Mouse (Mus musculus) myocyte (in vitro differentiated cells): Measurements from ENCODE around the gene Ccdc153. TPM values are rescaled to one million over a fixed set of nuclear protein-coding genes. Genes with fewer than 3 reads are reported as not detected.

Experiments used
- H3K27me3 ChIP-seq: one replicate; pipeline ENCODE4 v1.6.1; 2011; ENCODE audit not compliant: control insufficient read depth, insufficient read depth, insufficient read length
- H3K36me3 ChIP-seq: one replicate; pipeline ENCODE4 v1.6.1; 2011; ENCODE audit not compliant: control insufficient read depth, insufficient read depth
- H3K4me2 ChIP-seq: one replicate; pipeline ENCODE4 v1.6.1; 2011; ENCODE audit warnings: low read depth, control low read depth
- H3K4me3 ChIP-seq: one replicate; pipeline ENCODE4 v1.5.1; 2011; ENCODE audit warnings: mild to moderate bottlenecking, control low read depth, moderate library complexity
- H3K79me2 ChIP-seq: one replicate; pipeline ENCODE4 v1.6.1; 2011; ENCODE audit not compliant: control insufficient read depth, insufficient read depth
- H3ac ChIP-seq: one replicate; pipeline ENCODE4 v1.6.1; 2011; ENCODE audit not compliant: control insufficient read depth, insufficient read length
- CEBPB ChIP-seq: IDR thresholded peaks from 2 replicates; pipeline ENCODE4 v1.6.1; 2011; ENCODE audit warnings: mild to moderate bottlenecking, moderate library complexity; ENCODE audit not compliant: poor library complexity, insufficient read depth, severe bottlenecking
- E2F4 ChIP-seq: IDR thresholded peaks from one replicate; pipeline ENCODE4 v1.6.1; 2011; ENCODE audit warnings: mild to moderate bottlenecking, control low read depth, moderate library complexity; ENCODE audit not compliant: insufficient read depth
- MAX ChIP-seq: IDR thresholded peaks from one replicate; pipeline ENCODE4 v1.6.1; 2011; ENCODE audit warnings: low read depth, mild to moderate bottlenecking, control low read depth
- MYOD1 ChIP-seq, 3 experiments: IDR thresholded peaks; one replicate each; pipeline ENCODE4 v1.6.1; 2011; ENCODE audit warnings: control low read depth in 2 of 3, low read depth in 2 of 3, mild to moderate bottlenecking in 2 of 3, moderate library complexity in 1 of 3; ENCODE audit not compliant: insufficient read length in 2 of 3, control insufficient read depth in 1 of 3
- MYOG ChIP-seq, 3 experiments: IDR thresholded peaks; one replicate each; pipeline ENCODE4 v1.6.1; 2011; ENCODE audit warnings: control low read depth in 2 of 3, low read depth in 2 of 3, mild to moderate bottlenecking in 2 of 3; ENCODE audit not compliant: insufficient read length in 2 of 3, control insufficient read depth in 1 of 3, insufficient read depth in 1 of 3
- POLR2A ChIP-seq: IDR thresholded peaks from one replicate; pipeline ENCODE4 v1.6.1; 2011; ENCODE audit warnings: low read depth, mild to moderate bottlenecking, control low read depth, moderate library complexity; ENCODE audit not compliant: insufficient read length
- POLR2AphosphoS2 ChIP-seq: IDR thresholded peaks from one replicate; pipeline ENCODE4 v1.6.1; 2011; ENCODE audit warnings: low read depth, control low read depth; ENCODE audit not compliant: insufficient read length
- REST ChIP-seq: IDR thresholded peaks from one replicate; pipeline ENCODE4 v1.6.1; 2011; ENCODE audit warnings: mild to moderate bottlenecking, control low read depth, moderate library complexity; ENCODE audit not compliant: insufficient read depth, insufficient read length
- SRF ChIP-seq: IDR thresholded peaks from one replicate; pipeline ENCODE4 v1.6.1; 2011; ENCODE audit warnings: low read depth; ENCODE audit not compliant: control insufficient read depth, insufficient read length
- TCF12 ChIP-seq: IDR thresholded peaks from one replicate; pipeline ENCODE4 v1.6.1; 2011; ENCODE audit warnings: mild to moderate bottlenecking, control low read depth; ENCODE audit not compliant: poor library complexity, insufficient read depth, severe bottlenecking
- TCF3 ChIP-seq: IDR thresholded peaks from one replicate; pipeline ENCODE4 v1.6.1; 2011; ENCODE audit warnings: low read depth, control low read depth; ENCODE audit not compliant: insufficient read length
- USF1 ChIP-seq: IDR thresholded peaks from one replicate; pipeline ENCODE4 v1.6.1; 2011; ENCODE audit warnings: low read depth, mild to moderate bottlenecking, control low read depth, moderate library complexity
- polyA plus RNA-seq: library from polyadenylated mRNA; unstranded; fragments of >200 nt; fragmentation: generic; extraction: Trizol; gene quantifications from one replicate; pipeline ENCODE4 v1.2.1, GENCODE M21; 2012; ENCODE audit warnings: missing spikeins

Gene Ccdc153
- polyA plus RNA-seq, 1 experiment: not detected

GRCm38 (mm10) chr9:44237128-44237527 is 3.3 kb upstream of the Ccdc153 start:
- TF ChIP-seq TCF12 (no peak), MYOG (IDR thresholded peaks at IDR 0.05; ENCODE audit: control insufficient read depth in 1 of 3, insufficient read depth in 1 of 3, insufficient read length in 2 of 3, low read depth in 2 of 3) (no peak), E2F4 (no peak), MYOD1 (IDR thresholded peaks at IDR 0.05; ENCODE audit: control insufficient read depth in 1 of 3, insufficient read length in 2 of 3, low read depth in 2 of 3) (no peak), POLR2A (no peak), USF1 (no peak), CEBPB (no peak), POLR2AphosphoS2 (no peak), SRF (no peak), REST (no peak), TCF3 (no peak), MAX (no peak)
- Histone ChIP-seq H3K4me3 (no peak overlapping the region), H3K79me2 (peaks cover 12% of the 10 kb centered on the region), H3K4me2 (no peak overlapping the region), H3K27me3 (no peaks in the 10 kb centered on the region), H3ac (no peak overlapping the region), H3K36me3 (no peaks in the 10 kb centered on the region)

DNA sequence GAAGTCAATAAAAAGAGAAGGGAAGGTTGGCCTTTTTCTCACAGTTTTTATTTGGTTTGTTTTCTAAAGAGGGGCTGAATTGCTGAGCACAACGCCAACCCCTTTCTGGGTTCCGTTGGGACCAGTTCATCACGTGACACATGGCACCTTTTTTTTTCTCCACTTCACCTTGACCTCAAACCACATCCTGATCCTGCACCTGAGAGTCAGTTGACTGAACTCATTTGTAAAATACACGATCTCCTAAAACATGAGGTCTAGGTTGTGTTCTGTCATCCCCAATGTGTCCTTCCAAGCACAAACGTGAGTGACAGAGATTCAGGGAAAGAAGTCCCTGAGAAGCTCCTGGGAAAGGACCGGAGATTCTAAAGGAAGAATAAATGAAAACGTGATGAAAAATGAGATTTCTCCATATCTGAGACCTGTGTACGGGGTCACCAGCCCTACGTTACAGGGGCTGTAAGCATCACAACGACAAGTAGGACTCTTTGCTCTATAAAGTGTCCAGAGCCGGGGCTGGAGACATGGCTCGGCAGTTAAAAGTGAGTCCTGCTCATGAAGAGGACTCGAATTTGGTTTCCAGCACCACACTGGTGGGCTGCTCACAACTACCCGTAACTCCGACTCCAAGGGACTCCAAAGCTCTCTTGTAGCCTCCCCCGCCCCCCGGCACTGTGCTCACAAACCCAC is 1.8 kb upstream of the Ccdc153 start:
- TF ChIP-seq TCF3 (no peak), MYOD1 (IDR thresholded peaks at IDR 0.05; ENCODE audit: control insufficient read depth in 1 of 3, insufficient read length in 2 of 3, low read depth in 2 of 3) (no peak), CEBPB (no peak), SRF (no peak), REST (no peak), USF1 (no peak), MAX (no peak), MYOG (IDR thresholded peaks at IDR 0.05; ENCODE audit: control insufficient read depth in 1 of 3, insufficient read depth in 1 of 3, insufficient read length in 2 of 3, low read depth in 2 of 3) (no peak), TCF12 (no peak), E2F4 (no peak), POLR2AphosphoS2 (no peak), POLR2A (no peak)
- H3K79me2 ChIP-seq: no peaks in the 10 kb centered on the region
- no peak overlapping the region for H3K4me3 ChIP-seq
- no peaks in the 10 kb centered on the region for H3K36me3 ChIP-seq
- no peak overlapping the region for H3ac ChIP-seq
- H3K4me2 ChIP-seq: no peak overlapping the region
- no peaks in the 10 kb centered on the region for H3K27me3 ChIP-seq

DNA sequence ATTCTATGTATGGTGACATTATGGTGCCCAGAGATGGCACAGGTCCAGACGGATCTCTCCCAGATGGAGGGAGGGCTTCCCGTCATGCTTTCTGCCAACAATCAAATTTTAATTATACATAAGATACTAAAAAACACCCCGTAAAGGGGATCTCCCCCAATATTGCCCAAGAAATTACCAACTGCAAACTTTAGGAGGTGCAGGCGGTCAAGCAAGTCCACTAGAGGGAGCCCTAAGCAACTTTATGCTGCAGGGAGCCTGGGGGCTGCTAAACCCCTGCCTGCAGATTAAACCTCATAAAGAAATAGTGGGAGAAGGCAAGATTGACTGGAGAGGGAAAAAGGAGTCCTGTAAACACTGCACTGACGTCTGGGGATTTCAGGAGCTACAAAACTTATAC is 1.0 kb upstream of the Ccdc153 start:
- TF ChIP-seq SRF (no peak), POLR2A (no peak), USF1 (no peak), MAX (no peak), CEBPB (no peak), REST (no peak), TCF12 (no peak), MYOG (IDR thresholded peaks at IDR 0.05; ENCODE audit: control insufficient read depth in 1 of 3, insufficient read depth in 1 of 3, insufficient read length in 2 of 3, low read depth in 2 of 3) (no peak), E2F4 (no peak)
- H3K27me3 ChIP-seq: no peaks in the 10 kb centered on the region
- H3K79me2 ChIP-seq: no peaks in the 10 kb centered on the region
- no peaks in the 10 kb centered on the region for H3K36me3 ChIP-seq
- no peak overlapping the region for H3K4me2 ChIP-seq
- no peak overlapping the region for H3K4me3 ChIP-seq
- H3ac ChIP-seq: no peak overlapping the region

GRCm38 (mm10) chr9:44240911-44241310 is 435 bp downstream of the Ccdc153 start:
- Histone ChIP-seq H3K36me3 (no peaks in the 10 kb centered on the region), H3K4me2 (peak overlapping the region; percentile 18), H3ac (no peak overlapping the region), H3K79me2 (no peaks in the 10 kb centered on the region), H3K27me3 (no peaks in the 10 kb centered on the region), H3K4me3 (no peak overlapping the region)
- no peak for TF ChIP-seq MYOG (IDR thresholded peaks at IDR 0.05; ENCODE audit: control insufficient read depth in 1 of 3, insufficient read depth in 1 of 3, insufficient read length in 2 of 3, low read depth in 2 of 3)
- TF ChIP-seq E2F4: no peak
- no peak for TF ChIP-seq TCF3
- no peak for TF ChIP-seq REST
- no peak for TF ChIP-seq POLR2A
- TF ChIP-seq POLR2AphosphoS2: no peak

DNA sequence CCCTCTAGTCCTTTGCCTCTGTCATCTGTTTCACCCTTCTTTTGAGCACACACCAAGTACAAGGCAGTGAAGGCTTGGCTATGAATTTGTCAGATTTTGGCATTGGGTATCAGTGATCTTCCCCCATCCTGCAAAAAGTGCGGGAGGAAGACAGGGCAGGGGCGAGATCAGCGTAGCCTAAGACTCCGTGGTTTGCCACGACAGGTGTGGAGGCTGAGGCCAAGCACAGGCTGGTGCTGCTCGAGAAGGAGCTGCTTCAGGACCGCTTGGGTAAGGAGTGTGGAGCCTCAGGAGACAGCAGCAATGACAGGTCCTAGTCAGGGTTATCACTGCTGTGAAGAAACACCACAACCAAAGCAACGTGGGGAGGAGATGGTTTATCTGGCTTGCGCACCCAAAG is 942 bp downstream of the Ccdc153 start:
- Histone ChIP-seq H3K27me3 (peaks cover under 1% of the 10 kb centered on the region), H3K36me3 (no peaks in the 10 kb centered on the region), H3ac (no peak overlapping the region), H3K79me2 (no peaks in the 10 kb centered on the region), H3K4me3 (no peak overlapping the region), H3K4me2 (no peak overlapping the region)
- TF ChIP-seq MYOG (IDR thresholded peaks at IDR 0.05; ENCODE audit: control insufficient read depth in 1 of 3, insufficient read depth in 1 of 3, insufficient read length in 2 of 3, low read depth in 2 of 3): peak in 2 of 3 experiments; percentile 57 to 69
- TF ChIP-seq TCF12: no peak
- TF ChIP-seq MYOD1 (IDR thresholded peaks at IDR 0.05; ENCODE audit: control insufficient read depth in 1 of 3, insufficient read length in 2 of 3, low read depth in 2 of 3): peak in 2 of 3 experiments; percentile 56 to 67
